Mouse (Mus musculus) megakaryocyte-erythroid progenitor cell, adult 5-6 weeks (primary cell): Measurements from ENCODE around the gene Gstcd. TPM values are rescaled to one million over a fixed set of nuclear protein-coding genes. Genes with fewer than 3 reads are reported as not detected.
A peak's percentile ranks its signal among the peaks of the same experiment; 100 is the strongest.

Experiments
- ATAC-seq: replicated peaks from 2 replicates; pipeline ENCODE4 v1.8.0; 2016; ENCODE audit warnings: mild to moderate bottlenecking, inconsistent platforms; ENCODE audit not compliant: severe bottlenecking, poor library complexity, low FRiP score, low TSS enrichment
- total RNA-seq, 2 experiments: library from RNA; stranded (forward) in 1 of 2; stranded (reverse) in 1 of 2; fragments of 200-1000, 215-1000 nt in 1 of 2; fragments of >200 nt in 1 of 2; fragmentation: Nextera tagmentation in 1 of 2; gene quantifications; 2 replicates each; pipeline ENCODE4 v1.2.3; 2014 to 2017

The Gstcd gene
- total RNA-seq, 2 experiments from 2014 or later = 24.8 to 26.4 TPM

DNA sequence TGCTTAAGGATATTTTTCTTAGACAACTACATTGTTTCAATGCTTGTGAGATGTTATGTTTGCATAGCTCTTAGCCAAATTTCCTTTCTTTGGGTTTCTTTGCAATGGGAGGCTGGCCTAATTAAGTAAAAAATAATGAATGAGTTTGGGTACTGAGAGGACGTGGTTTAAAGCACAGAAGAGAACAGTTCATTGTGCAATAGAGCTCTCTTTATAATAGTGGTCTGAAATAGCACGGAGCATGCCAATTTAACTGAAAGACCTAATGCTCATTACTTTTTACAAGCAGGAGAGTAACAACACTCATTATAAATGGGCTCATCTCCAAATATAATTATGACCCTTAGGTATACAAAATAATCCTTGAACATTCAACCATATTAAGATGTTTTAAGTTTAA is 39.8 kb downstream of the Gstcd start:
- ATAC-seq = no peak

DNA sequence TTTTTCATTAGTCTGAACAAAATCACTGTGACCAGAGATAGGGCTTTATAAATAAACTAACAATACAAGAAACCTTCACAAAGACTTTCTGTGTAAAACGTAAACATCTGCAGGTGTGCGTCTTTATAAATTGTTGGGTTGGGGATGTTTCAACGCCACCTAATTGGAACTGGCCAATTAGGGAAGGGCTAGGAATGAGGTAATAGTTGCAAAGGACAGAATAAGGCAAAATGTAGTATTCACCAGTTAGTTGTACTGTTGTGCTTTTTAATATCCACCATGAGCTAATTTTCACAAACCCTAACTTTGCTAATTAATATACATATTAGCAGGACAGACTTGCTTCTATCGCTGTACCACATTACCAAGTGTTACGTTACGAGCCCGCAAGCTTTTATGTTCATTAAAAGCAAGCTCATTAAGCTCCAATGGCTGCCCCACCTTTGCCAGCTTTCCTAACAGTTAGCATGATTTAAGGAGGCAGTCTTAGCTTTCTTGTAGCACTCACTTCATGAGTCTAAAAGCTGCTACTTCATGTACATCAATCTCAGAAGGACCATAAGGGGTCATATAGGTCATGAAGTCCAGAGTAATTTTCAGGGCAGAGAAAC is 58.6 kb downstream of the Gstcd start:
- no peak for ATAC-seq

DNA sequence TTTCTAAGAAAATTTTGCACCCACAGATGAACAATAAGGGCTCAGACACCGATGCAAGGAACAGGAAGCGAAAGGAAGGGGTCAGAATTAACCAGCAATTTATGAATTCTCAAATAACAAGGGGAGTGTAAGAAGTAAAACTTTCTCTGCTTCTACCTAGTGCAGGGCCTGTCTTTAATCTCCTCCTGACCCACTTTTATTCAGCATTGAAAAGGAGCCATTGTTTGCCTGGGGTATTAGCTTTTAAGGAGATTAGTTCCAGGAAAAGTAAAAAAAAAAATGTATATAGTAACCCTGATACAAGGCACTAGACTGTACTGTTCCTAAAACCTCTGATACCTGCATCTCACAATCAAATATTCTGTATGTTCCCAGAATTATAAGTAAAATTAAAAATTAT is 64.9 kb downstream of the Gstcd start:
- no peak for ATAC-seq

DNA sequence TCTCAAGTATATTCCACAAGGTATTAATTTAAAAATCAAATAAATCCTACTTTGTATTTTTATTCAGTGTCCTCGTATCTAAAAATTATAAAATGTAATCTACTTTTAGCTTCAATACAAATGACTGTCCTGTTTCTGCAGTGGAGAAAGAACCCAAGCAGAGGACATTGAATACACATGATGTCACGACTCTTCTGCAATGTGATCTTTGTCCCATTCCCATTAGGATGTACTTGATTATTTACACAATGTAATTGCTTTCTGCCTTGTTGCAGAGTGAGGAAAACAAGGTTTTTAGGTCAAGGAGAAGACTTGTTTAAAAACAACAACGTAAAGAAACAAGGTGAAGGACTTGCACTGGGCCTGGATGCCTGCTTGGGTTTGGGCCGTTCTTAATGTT is 84.6 kb downstream of the Gstcd start:
- ATAC-seq = no peak

DNA sequence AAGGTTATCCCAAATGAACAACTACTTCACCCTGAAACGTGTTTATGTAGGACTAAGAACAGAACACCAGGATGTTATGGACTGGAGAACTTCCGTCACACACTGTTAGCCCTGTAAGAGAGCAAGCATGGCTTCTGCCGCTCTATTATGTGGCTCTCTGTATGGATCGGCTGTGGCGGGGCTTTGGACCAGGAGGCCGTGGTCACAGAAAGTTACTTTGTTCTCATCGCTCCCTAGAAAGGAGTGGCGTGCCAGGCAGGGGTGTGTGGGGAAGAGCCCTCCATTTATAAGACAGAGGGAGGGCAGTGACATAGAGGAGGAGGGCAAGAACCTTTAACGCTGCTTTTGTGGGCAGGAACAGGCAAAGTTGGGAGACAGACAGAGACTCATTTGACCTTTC is 95.5 kb downstream of the Gstcd start:
- no peak for ATAC-seq

DNA sequence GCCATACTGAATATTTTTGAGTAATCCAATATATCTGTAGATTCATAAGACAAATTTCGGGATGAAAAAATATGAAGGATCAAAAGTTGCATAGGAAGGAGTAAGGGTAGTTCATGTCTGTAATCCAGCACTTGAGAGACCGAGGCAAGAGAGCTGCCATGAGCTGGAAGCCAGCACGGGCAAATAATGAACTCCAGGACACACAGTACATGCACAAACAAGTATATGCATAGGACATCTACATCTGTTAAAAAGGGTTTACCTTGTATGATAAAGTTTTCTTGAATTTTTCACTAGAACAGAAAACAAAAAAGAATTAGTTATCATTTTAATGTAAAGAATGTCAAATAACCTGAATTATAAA is 95.9 kb downstream of the Gstcd start:
- no peak for ATAC-seq

DNA sequence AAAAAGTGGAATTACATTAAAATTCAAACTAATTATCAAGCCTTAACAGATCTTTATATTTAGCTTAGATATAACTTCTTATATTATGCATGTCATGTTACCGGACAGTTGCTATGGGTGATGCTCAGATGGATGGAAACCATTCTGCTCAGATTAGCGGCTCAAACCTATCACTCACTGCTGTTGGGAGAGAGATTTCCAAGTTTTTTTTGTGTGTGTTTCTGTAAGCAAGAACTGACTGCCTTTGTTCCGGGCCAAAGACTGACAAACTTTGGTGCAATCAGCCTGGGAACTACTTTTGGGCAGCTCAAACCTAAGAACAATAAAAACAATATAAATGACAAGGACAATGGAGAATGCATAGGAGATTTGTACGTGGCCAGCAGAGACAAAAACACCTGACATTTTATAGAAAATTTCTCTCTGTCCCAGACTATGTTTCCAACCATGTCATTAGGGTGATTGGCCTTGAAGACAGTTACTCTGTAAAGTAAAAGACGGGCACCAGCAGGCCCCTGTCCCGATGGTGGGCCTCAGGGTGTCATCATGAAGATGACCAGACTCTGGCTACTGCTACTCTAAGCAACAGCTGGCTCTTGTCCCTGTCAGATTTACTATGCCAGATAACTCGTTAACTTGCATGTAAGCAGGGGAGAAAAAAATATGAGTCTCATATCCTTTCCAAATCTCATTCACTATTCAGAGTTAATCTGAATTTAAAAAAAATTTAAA is 96.5 kb downstream of the Gstcd start:
- ATAC-seq = no peak

DNA sequence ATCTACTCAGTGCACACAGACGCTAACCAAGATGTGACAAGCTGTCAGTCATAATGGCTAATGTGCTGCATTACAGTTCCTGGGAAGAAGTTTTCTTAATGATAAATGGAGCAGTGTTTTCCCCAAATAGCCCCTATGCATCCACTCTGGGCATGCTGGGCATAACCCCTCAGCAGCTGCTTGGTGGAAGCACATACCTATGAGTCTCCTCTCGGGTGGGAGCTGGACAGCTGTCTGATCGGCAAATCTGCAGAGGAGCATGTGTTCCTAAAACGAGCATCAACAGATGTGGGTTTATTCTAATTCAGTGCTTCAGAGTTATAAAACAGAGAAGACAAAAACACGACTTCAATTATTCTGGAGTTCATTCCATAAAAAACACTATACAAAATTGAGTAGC is 105.6 kb downstream of the Gstcd start:
- no peak for ATAC-seq

DNA sequence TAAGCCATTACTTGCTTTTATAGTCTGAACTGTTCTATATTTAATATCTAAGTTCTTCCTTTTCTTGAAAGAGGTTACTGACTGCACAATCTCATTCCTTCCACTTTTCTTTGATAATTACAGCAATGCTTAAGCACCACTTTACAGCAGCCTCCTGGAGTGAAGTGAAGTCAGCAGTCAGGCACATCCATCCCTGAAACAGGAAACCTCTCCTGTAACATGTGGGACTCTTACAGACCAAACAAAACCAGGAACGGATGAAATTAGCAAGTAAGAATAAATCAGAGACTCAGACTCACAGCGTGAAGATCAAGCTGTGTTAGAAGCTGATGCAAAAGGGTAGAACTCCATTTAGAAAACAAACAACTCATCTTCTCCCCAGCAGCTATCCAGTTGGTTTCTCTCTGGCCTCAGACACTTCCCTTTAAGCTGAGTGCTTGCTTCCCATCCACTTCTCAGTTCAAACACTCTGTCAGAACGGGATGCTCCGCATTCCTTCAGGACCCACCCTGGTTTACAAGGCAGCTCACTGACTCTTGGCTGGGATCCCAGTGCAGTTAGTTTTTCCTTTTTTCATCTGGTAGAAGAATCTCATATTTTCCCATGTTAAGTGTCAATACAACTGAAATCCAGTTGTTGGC is 107.9 kb downstream of the Gstcd start:
- ATAC-seq = no peak

DNA sequence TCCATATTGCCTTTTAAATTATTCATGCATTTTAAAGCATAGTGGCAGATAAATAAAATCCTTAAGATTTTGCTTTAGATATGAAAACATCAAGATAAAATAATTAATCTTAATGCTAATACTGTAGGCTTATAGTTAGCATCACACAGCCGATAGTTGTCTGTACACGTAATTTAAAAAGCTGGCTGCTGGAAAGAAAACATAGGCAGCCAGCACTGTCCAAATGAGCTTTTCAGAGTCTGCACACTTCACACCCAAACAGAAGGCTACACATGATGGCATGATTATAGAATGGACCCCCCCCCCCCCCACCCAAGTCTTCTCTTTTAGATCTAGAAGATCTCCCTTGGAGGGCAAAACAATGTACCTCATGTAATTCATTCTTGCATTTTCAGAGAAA is 109.9 kb downstream of the Gstcd start:
- ATAC-seq = no peak

DNA sequence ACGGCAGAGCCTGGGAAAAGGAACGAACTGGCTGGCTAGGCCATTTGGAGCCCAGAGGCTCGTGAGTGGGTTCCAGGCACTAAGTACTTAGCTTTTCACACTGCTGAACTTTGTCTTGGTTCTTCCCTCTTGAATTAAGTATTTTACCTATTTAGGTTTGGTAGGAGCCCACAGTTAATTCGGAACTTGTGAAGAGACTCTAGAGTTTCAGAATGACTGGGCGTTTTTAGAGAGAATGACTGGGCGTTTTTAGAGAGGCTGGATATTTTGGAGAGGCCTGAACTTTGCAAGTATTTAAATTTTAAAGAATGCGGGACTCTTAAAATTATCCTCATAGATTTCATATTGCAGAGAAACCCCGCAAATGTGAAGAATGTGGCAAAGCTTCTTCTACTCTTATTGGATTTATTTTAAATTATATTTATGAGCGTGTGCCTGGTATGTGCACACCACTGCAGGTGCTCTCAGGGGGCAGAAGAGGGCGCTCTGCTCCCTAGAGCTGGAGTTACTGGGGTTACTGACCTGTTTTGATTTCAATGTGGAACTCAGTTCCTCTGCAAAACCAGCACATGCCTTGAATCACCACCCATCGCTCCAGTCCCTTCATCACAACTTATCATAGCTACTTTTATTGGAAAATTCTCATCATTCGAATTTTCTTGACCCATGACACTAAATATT is 111.9 kb downstream of the Gstcd start:
- ATAC-seq = no peak

DNA sequence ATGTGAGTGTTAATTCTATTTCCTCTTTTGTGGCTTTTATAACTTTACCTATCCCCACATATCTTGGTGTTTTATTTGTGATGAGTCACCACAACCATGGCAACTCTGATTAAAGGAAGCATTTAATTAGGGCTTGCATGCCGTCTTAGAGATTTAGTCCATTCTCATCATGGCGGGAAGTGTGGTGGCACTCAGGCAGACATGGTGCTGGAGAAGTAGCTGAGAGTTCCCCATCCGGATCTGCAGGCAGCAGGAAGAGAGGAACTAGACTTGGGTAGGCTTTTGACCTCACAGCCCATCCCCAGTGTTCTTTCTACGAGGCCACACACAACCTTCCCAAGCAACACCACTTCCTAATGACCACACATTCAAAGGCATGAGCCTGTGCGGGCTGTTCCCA is 125.6 kb downstream of the Gstcd start:
- no peak for ATAC-seq

DNA sequence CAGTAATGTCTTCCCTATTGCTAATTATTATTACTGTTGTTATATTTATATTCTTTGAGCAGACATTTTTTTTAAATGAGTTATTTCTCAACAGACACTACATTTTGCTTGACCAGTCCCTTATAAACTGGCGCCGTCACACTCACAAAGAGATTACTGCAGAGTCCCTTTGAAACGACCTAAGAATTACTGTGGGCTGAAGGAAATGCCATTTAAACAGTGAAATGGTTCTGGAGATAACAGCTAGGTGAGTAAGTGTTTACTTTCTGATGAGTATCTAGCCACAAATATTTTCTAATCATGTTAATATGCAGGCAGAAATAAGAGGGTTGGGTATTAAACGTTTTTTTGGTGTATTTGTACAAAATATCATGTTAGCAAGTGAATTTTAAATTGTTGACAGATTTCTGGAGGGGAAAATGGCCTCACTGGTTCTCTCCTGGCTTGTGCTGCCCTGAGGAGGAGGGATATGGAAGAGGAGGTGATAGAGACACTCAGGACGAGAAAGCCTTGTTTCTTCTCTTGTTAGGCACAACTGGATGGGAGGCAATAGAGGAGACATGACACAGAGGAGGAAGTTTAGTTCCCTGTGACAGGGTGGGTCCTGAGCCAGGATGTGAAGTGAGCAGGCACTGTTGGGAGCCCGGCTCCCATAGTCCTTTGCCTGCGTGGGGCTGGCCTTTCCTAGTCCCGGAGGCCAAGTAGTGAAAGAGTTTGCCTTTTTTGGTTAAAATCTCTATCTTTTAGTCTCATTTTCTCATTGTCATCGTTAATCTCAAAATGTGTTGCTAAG is 126.9 kb downstream of the Gstcd start:
- ATAC-seq = no peak

DNA sequence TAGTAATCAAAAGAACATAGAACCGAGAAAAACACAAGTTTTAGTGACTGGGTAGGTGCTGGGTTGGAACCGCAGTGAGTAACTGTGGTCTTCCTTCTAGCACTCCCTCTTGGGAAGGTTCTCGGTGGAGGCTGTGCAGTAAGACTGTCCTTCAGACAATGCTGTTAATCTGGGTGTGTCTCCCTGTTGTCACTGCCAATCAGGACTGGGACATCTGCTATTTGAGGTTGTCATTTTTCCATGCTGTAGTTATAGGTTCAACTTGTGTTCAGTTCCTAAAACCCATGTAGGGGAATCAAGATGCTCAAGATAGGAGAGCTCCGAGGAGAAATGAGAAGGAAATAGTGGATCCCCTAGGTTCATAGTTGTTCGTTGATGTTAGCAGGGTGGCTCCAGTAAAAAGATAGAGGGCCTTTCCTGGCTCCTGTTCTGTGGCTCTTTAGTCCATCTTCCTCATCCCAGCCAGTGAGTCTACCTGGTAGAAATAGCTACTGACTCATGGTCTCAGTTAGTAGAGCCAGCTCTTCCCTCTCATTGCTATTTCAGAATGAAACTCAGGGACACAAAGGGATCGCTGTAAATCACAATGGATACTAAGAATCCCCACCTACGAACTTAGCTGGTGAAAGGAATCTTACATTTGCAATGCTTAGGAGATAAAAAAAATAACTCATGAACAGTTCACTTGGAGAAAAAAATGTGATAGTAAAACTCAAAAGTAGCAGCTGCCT is 129.0 kb downstream of the Gstcd start:
- no peak for ATAC-seq

DNA sequence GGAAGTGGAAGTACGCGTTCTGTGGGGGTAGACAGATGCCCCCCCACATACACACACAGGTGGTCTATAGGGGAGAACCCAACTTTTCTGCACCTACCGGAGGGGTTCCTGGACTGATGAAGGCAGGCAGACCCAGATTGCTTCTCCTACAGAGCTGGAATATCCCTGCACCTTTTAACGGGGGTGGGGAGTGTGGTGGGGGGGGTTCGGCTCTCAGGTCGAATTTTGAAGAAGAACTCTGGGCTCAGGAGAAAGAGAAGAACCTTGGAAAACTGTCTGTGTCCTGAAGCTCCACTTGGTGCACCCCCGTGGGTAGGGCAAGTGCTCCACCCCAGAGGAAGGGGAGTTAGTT is 141.3 kb downstream of the Gstcd start:
- ATAC-seq = no peak

DNA sequence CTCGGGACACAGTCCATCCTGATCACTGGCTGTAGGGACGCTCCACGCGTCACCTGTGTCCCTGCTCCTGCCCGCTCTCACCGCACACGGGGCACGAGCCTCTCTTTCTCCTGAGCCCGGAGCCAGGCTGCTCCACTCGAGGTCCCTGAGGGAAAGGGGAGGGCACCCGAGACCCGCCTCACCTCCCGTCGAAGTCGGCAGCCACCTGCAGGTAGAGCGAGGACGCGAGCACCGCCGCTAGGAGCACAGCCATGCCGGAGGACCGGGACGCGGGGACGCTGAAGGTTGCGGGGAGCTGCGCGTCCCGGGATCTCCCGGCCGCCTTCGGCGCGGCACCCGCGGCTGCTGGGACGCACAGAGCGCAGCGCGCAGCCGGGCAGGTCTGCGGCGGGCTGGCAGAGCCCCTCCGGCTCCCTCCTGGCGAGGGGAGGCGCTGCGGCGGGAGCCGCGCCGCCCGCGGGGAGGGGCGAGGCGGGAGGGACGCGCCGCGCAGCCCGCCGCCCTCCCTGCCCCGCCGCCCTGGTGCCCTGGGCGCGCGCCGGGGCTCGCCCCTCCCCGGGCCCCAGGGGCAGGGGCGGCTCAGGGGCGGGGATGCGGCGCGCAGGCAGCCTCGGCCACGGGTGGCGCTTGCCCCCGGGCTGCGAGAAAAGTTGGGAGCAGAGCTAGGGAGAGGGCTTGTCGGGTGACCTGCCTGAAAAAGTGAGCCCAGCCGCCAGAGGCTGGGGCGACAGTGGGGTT is 141.9 kb downstream of the Gstcd start, which contains the start of gene Npnt:
Npnt (minus strand) TSS at position 501 of the 738 bp plus-strand sequence.
- peak; percentile 40 for ATAC-seq

DNA sequence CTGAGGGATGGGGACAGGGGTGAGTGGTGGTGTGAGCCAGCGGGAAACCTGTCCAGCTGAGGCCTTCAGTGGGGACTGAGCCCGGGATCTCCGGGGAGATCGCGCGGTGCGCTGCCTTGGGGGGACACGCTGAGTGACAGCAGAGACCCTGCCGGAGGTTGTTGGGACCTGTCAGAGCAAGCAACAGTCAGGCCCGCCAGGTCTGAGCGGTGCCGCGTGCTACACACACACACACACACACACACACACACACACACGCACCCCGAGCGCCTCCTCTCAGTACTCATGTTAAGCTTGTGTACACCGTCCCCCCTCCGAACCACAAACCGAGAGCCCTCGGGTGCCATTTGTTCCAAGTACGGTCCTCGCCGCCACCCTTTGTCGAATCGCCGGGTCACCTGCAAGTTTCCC is 142.4 kb downstream of the Gstcd start:
- ATAC-seq = peak; percentile 48

DNA sequence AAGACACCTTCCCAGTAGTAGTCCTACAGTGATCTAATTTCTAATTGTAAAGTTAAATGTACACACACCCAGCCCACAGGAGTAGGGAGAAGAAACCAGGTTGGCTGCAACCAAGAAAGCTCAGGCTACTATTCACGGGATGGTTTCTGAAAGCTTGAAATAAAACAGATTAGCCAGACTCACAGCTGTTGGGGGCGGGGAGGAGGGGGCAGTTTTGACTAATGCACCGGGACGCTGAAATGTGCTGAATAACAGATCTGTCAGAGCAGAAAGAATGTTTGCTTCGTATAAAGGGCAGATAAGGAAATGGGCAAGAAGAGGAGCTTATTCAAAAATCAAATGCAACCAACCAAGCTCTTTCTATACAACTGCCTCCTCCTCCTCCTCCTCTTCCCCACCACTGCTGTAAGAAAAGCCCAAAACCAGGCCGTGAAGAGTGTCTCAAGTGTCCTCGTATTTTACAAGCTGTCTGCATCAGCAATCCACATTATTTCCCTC is 143.5 kb downstream of the Gstcd start:
- 0 out of 2 replicates have a peak, but pooled peaks have one; percentile 13 for ATAC-seq
